Mouse (Mus musculus) neural tube, embryonic 12.5 days (tissue): ENCODE results near the gene Anapc7. TPM values are rescaled to one million over a fixed set of nuclear protein-coding genes. Genes with fewer than 3 reads are reported as not detected.

Experiments used
- ATAC-seq: fragments of 200-750 bp; cut with Nextera tagmentation; 2 replicates; pipeline ENCODE4 v1.8.0; 2017; ENCODE audit warnings: low read depth, mild to moderate bottlenecking, moderate TSS enrichment, moderate library complexity; ENCODE audit not compliant: low FRiP score
- H3K27ac ChIP-seq: fragments of 300-500 bp; sonication (generic); 2 replicates; pipeline ENCODE4 v1.5.1; 2016
- H3K27me3 ChIP-seq: fragments of 300-500 bp; sonication (generic); replicated peaks from 2 replicates; pipeline ENCODE4 v1.6.1; 2016; ENCODE audit warnings: mild to moderate bottlenecking
- H3K36me3 ChIP-seq: fragments of 300-500 bp; sonication (generic); 2 replicates; pipeline ENCODE4 v1.6.1; 2016; ENCODE audit warnings: mild to moderate bottlenecking
- H3K4me1 ChIP-seq: fragments of 300-500 bp; sonication (generic); 2 replicates; pipeline ENCODE4 v1.6.1; 2016
- H3K4me2 ChIP-seq: fragments of 300-500 bp; sonication (generic); replicated peaks from 2 replicates; pipeline ENCODE4 v1.6.1; 2016; ENCODE audit warnings: mild to moderate bottlenecking
- H3K4me3 ChIP-seq: fragments of 300-500 bp; sonication (generic); 2 replicates; pipeline ENCODE4 v1.5.1; 2016
- H3K9ac ChIP-seq: fragments of 300-500 bp; sonication (generic); 2 replicates; pipeline ENCODE4 v1.6.1; 2016; ENCODE audit warnings: mild to moderate bottlenecking
- H3K9me3 ChIP-seq: fragments of 300-500 bp; sonication (generic); 2 replicates; pipeline ENCODE4 v1.6.1; 2016; ENCODE audit warnings: mild to moderate bottlenecking
- WGBS: fragments of 180-500 bp; shearing (Covaris S2); methylation state at CpG from one replicate; pipeline ENCODE4 v1.1.7; 2016; 5-methylcytosine and 5-hydroxymethylcytosine counted together
- polyA plus RNA-seq: library from polyadenylated mRNA; unstranded; fragments of >200 nt; fragmentation: Nextera tagmentation; extraction: Ambion mirVana; gene quantifications from 2 replicates; pipeline ENCODE4 v1.2.1, GENCODE M21; 2016

Gene Anapc7
- polyA plus RNA-seq, 1 experiment from 2014 or later: 51.2 TPM

- Histone ChIP-seq H3K4me2 (peak overlapping the region; percentile 91), H3K27ac (no peak overlapping the region), H3K4me1 (peaks cover 13% of the 10 kb centered on the region), H3K36me3 (peaks cover 18% of the 10 kb centered on the region), H3K4me3 (peak overlapping the region; percentile 78), H3K9me3 (no peaks in the 10 kb centered on the region), H3K27me3 (no peaks in the 10 kb centered on the region), H3K9ac (peak overlapping the region; percentile 77)
- 15% methylated on average over 19 of the region's 19 CpGs for WGBS
- no peak for ATAC-seq
These were observed 29.1 kb upstream of the Anapc7 start for GRCm38 (mm10) chr5:122392227-122393004.

DNA sequence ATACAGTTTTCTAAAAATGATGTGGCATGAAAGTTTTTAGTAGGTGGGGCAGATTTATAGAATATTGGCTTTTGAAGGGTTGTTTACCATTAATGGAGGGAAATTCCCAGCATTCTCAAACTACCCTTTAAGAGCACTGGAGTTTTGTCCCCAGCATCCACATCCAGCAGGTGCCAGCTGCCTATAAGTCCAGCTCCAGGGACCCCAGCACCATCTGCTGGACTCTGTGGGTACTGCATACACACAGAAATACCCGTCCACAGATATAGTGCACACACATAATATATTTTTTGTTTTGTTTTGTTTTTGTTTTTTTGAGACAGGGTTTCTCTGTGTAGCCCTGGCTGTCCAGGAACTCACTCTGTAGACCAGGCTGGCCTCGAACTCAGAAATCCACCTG is 27.6 kb upstream of the Anapc7 start:
- Histone ChIP-seq H3K27me3 (no peaks in the 10 kb centered on the region), H3K9ac (no peak overlapping the region), H3K27ac (no peak overlapping the region), H3K4me3 (no peak overlapping the region), H3K9me3 (no peaks in the 10 kb centered on the region), H3K4me1 (peaks cover 13% of the 10 kb centered on the region), H3K4me2 (no peak overlapping the region), H3K36me3 (peaks cover 27% of the 10 kb centered on the region)
- WGBS: 51% methylated on average over 2 of the region's 2 CpGs
- no peak for ATAC-seq

GRCm38 (mm10) chr5:122396791-122397190 is 24.7 kb upstream of the Anapc7 start:
- H3K4me3 ChIP-seq: no peak overlapping the region
- no peaks in the 10 kb centered on the region for H3K27me3 ChIP-seq
- H3K4me1 ChIP-seq: peaks cover 13% of the 10 kb centered on the region
- H3K27ac ChIP-seq: no peak overlapping the region
- no peaks in the 10 kb centered on the region for H3K9me3 ChIP-seq
- H3K4me2 ChIP-seq: no peak overlapping the region
- WGBS: 92% methylated on average over 10 of the region's 10 CpGs
- ATAC-seq: no peak
- peaks cover 42% of the 10 kb centered on the region for H3K36me3 ChIP-seq
- H3K9ac ChIP-seq: no peak overlapping the region

DNA sequence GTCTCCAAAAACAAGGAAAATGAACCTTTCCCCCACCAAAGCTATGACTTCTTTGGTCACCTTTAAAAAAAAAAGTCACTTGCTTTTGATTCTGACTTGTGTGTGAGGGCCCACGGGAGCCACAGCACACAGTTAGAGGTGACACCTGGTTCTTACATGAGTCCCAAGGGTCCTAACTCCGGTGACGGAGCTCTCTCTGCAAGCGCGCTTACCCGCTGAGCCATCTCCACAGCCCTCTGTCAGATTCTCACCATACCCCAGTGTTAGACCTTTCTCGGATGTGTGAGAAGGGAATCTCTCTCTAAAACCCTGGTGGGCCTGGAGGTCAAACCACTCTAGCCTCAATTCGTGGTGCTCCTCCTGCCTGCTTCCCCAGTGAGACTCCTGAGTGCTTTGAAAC is 24.0 kb upstream of the Anapc7 start:
- Histone ChIP-seq H3K27ac (no peak overlapping the region), H3K4me1 (peaks cover 10% of the 10 kb centered on the region), H3K36me3 (peaks cover 49% of the 10 kb centered on the region), H3K27me3 (no peaks in the 10 kb centered on the region), H3K9me3 (no peaks in the 10 kb centered on the region), H3K9ac (no peak overlapping the region), H3K4me2 (no peak overlapping the region), H3K4me3 (no peak overlapping the region)
- ATAC-seq: no peak
- WGBS: 90% methylated on average over 8 of the region's 8 CpGs

- no peak overlapping the region for H3K4me3 ChIP-seq
- no peak overlapping the region for H3K4me2 ChIP-seq
- H3K4me1 ChIP-seq: no peaks in the 10 kb centered on the region
- no peaks in the 10 kb centered on the region for H3K9me3 ChIP-seq
- peaks cover 67% of the 10 kb centered on the region for H3K36me3 ChIP-seq
- no peak overlapping the region for H3K9ac ChIP-seq
- no peak overlapping the region for H3K27ac ChIP-seq
- no peaks in the 10 kb centered on the region for H3K27me3 ChIP-seq
- no peak for ATAC-seq
- WGBS: 97% methylated on average over 8 of the region's 8 CpGs
These were observed 21.6 kb upstream of the Anapc7 start for GRCm38 (mm10) chr5:122399871-122400270.

DNA sequence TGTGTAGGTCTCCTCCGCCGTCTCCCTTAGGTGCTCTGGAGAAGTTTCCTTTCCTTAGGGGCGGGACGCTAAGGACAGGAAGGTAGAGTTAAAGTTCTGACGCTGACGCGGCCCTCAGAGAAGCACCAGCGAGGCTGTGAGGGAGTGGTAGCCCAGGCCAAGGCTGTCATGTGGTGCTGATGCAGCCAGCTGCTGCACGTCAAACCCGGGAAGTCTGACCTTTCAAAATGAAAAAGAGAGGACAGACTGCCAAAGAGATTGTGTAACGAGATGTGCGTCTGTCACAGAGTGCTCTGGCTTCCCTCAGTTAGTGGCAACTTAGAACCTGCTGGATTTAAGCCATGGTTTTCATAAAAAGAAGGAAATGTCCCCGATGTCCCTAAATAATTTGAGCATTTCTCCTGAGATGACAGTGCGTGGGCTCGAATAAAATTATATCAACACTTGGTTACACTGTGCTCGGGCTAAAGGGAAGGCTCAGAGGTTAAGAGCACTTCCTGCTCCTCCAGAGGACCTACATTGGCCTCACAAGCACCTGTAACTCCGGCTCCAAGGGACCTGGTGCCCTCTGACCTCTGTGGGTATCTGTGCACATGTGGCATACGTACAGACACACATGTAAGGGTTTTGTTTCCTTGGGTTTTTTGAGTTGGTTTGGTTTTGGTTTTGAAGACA is 20.7 kb upstream of the Anapc7 start:
- Histone ChIP-seq H3K9me3 (no peaks in the 10 kb centered on the region), H3K4me2 (no peak overlapping the region), H3K4me3 (no peak overlapping the region), H3K9ac (no peak overlapping the region), H3K36me3 (peaks cover 72% of the 10 kb centered on the region), H3K4me1 (no peaks in the 10 kb centered on the region), H3K27ac (no peak overlapping the region), H3K27me3 (no peaks in the 10 kb centered on the region)
- ATAC-seq: no peak
- 91% methylated on average over 18 of the region's 18 CpGs for WGBS

GRCm38 (mm10) chr5:122401303-122401640 is 20.2 kb upstream of the Anapc7 start:
- H3K27me3 ChIP-seq: no peaks in the 10 kb centered on the region
- H3K4me2 ChIP-seq: no peak overlapping the region
- H3K36me3 ChIP-seq: peaks cover 77% of the 10 kb centered on the region
- ATAC-seq: no peak
- H3K9me3 ChIP-seq: 0 out of 2 replicates have a peak, but pooled peaks cover 2% of the 10 kb centered on the region
- H3K27ac ChIP-seq: no peak overlapping the region
- WGBS: 25% methylated on average over 8 of the region's 8 CpGs
- H3K4me1 ChIP-seq: no peaks in the 10 kb centered on the region
- no peak overlapping the region for H3K4me3 ChIP-seq
- no peak overlapping the region for H3K9ac ChIP-seq

- no peaks in the 10 kb centered on the region for H3K27me3 ChIP-seq
- 84% methylated on average over 13 of the region's 13 CpGs for WGBS
- H3K9ac ChIP-seq: no peak overlapping the region
- no peak overlapping the region for H3K4me2 ChIP-seq
- 0 out of 2 replicates have a peak, but pooled peaks cover 6% of the 10 kb centered on the region for H3K9me3 ChIP-seq
- ATAC-seq: no peak
- H3K4me3 ChIP-seq: no peak overlapping the region
- peaks cover 80% of the 10 kb centered on the region for H3K36me3 ChIP-seq
- H3K4me1 ChIP-seq: no peaks in the 10 kb centered on the region
- H3K27ac ChIP-seq: no peak overlapping the region
These were observed 19.3 kb upstream of the Anapc7 start for GRCm38 (mm10) chr5:122402160-122402559.

DNA sequence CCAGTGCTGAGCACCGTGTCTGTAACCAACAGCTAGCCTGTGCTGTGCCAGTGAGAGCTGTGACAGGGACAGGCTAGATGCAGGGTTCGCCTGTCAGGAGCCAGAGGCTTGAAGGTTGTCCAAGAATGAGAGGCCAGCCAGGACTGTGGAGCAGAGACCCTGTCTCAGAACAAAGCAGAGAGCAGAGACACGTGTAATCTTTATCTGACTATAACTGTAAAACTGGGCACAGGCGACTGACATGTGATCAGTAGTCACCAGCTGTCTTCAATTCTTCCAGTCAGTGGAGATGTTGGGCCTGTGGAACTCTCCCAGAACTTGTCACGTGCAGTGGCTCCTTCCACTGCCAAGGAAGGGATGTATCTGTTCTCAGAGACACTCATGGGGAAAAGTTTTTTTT is 18.7 kb upstream of the Anapc7 start:
- no peak overlapping the region for H3K4me3 ChIP-seq
- H3K27ac ChIP-seq: no peak overlapping the region
- H3K9me3 ChIP-seq: 0 out of 2 replicates have a peak, but pooled peaks cover 6% of the 10 kb centered on the region
- ATAC-seq: no peak
- H3K36me3 ChIP-seq: peaks cover 80% of the 10 kb centered on the region
- H3K4me1 ChIP-seq: no peaks in the 10 kb centered on the region
- WGBS: 90% methylated on average over 5 of the region's 5 CpGs
- H3K4me2 ChIP-seq: no peak overlapping the region
- no peaks in the 10 kb centered on the region for H3K27me3 ChIP-seq
- H3K9ac ChIP-seq: no peak overlapping the region

DNA sequence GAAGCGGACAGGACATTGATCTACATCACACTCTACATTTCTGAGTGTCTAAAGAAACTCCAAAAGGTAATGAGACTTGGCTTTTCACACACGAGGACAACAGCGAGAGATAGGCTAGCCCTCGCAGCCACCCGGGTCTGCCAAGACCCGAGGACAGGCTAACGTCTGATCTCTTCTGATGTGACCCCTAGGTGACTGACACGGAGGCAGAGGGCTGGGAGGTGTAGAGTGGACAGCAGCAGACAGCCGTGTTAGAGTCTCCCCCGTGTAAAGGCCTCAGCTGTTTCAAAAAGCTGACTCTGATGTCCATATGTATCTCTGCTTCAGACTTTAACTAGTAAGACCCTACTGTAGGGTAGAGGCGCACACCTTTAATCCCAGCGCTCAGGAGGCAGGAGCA is 18.1 kb upstream of the Anapc7 start:
- H3K27me3 ChIP-seq: no peaks in the 10 kb centered on the region
- peaks cover 75% of the 10 kb centered on the region for H3K36me3 ChIP-seq
- WGBS: 94% methylated on average over 12 of the region's 12 CpGs
- ATAC-seq: no peak
- H3K27ac ChIP-seq: no peak overlapping the region
- no peak overlapping the region for H3K4me3 ChIP-seq
- H3K9ac ChIP-seq: no peak overlapping the region
- H3K4me1 ChIP-seq: no peaks in the 10 kb centered on the region
- 0 out of 2 replicates have a peak, but pooled peaks cover 6% of the 10 kb centered on the region for H3K9me3 ChIP-seq
- H3K4me2 ChIP-seq: no peak overlapping the region

DNA sequence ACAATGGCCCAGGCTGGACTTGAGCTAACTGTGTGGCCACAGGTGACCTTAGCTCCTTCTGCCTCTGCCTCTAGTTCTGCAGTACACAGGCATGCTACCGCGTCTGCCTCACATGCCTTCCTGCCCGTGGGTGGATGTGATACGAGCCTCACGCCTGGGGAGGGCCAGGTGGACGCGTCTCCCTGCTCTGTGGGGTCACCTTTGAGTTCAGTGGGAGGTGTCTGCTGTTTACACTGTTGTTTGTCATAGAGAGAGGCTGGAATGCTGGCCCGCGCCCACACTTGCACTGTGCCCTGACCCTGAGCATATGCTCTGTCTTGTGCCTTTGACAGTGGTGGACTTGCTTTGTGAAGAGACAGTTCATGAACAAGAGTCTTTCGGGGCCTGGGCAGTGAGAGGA is 16.0 kb upstream of the Anapc7 start:
- peaks cover 78% of the 10 kb centered on the region for H3K36me3 ChIP-seq
- no peak for ATAC-seq

GRCm38 (mm10) chr5:122409692-122410645 is 11.5 kb upstream of the Anapc7 start:
- H3K27me3 ChIP-seq: no peaks in the 10 kb centered on the region
- no peak overlapping the region for H3K4me2 ChIP-seq
- ATAC-seq: no peak
- WGBS: 90% methylated on average over 19 of the region's 19 CpGs
- no peak overlapping the region for H3K9ac ChIP-seq
- peaks cover 39% of the 10 kb centered on the region for H3K36me3 ChIP-seq
- H3K9me3 ChIP-seq: 0 out of 2 replicates have a peak, but pooled peaks cover 6% of the 10 kb centered on the region
- no peak overlapping the region for H3K4me3 ChIP-seq
- H3K27ac ChIP-seq: no peak overlapping the region
- no peaks in the 10 kb centered on the region for H3K4me1 ChIP-seq

More for the DNA sequence above, 16.0 kb upstream of the Anapc7 start:
- 96% methylated on average over 10 of the region's 10 CpGs for WGBS
- Histone ChIP-seq H3K4me1 (no peaks in the 10 kb centered on the region), H3K27ac (no peak overlapping the region), H3K9me3 (0 out of 2 replicates have a peak, but pooled peaks cover 6% of the 10 kb centered on the region), H3K4me3 (no peak overlapping the region), H3K9ac (no peak overlapping the region), H3K27me3 (no peaks in the 10 kb centered on the region), H3K4me2 (no peak overlapping the region)
